Mouse (Mus musculus) lung, embryonic 14.5 days (tissue): ENCODE data around the gene Grip2. TPM values are rescaled to one million over a fixed set of nuclear protein-coding genes. Genes with fewer than 3 reads are reported as not detected.

Experiments used
- ATAC-seq: fragments of 200-750 bp; cut with Nextera tagmentation; 2 replicates; pipeline ENCODE4 v1.8.0; 2017; ENCODE audit warnings: mild to moderate bottlenecking, moderate TSS enrichment, moderate library complexity; ENCODE audit not compliant: insufficient read depth
- DNase-seq: peaks from one replicate; pipeline ENCODE4 v3.0.0-alpha.2; 2015
- H3K27ac ChIP-seq: fragments of 300-500 bp; sonication (generic); 2 replicates; pipeline ENCODE4 v1.5.1; 2014; ENCODE audit warnings: low read depth, mild to moderate bottlenecking, moderate library complexity
- H3K27me3 ChIP-seq: fragments of 300-500 bp; sonication (generic); 2 replicates; pipeline ENCODE4 v1.6.1; 2014; ENCODE audit warnings: low read length, control low read depth; ENCODE audit not compliant: insufficient read depth
- H3K36me3 ChIP-seq: fragments of 300-500 bp; sonication (generic); 2 replicates; pipeline ENCODE4 v1.6.1; 2014; ENCODE audit warnings: control low read depth; ENCODE audit not compliant: insufficient read depth
- H3K4me1 ChIP-seq: fragments of 300-500 bp; sonication (generic); 2 replicates; pipeline ENCODE4 v1.6.1; 2014; ENCODE audit warnings: antibody characterized with exemption, control low read depth; ENCODE audit not compliant: insufficient read depth
- H3K4me2 ChIP-seq: fragments of 300-500 bp; sonication (generic); 2 replicates; pipeline ENCODE4 v1.6.1; 2014; ENCODE audit warnings: mild to moderate bottlenecking
- H3K4me3 ChIP-seq: fragments of 300-500 bp; sonication (generic); 2 replicates; pipeline ENCODE4 v1.5.1; 2014; ENCODE audit warnings: low read depth, low read length
- H3K9ac ChIP-seq: fragments of 300-500 bp; sonication (generic); 2 replicates; pipeline ENCODE4 v1.6.1; 2014
- H3K9me3 ChIP-seq: fragments of 300-500 bp; sonication (generic); 2 replicates; pipeline ENCODE4 v1.6.1; 2016; ENCODE audit warnings: low read depth, low read length, control low read depth
- CTCF ChIP-seq: IDR thresholded peaks from 2 replicates; pipeline ENCODE4 v1.5.1; 2016; ENCODE audit warnings: antibody characterized with exemption, low read depth
- WGBS: fragments of 180-500 bp; shearing (Covaris S2); extraction: QIAGEN DNeasy Blood & Tissue Kit; methylation state at CpG from one replicate; pipeline ENCODE4 v1.1.7; 2014; 5-methylcytosine and 5-hydroxymethylcytosine counted together
- polyA plus RNA-seq: library from polyadenylated mRNA; unstranded; fragments of >200 nt; fragmentation: Nextera tagmentation; extraction: Ambion mirVana; gene quantifications from 2 replicates; pipeline ENCODE4 v1.2.1, GENCODE M21; 2014

The Grip2 gene
- polyA plus RNA-seq, 1 experiment from 2014 or later: 0.14 TPM

GRCm38 (mm10) chr6:91745246-91745645 is 81.8 kb downstream of the Grip2 start:
- H3K9ac ChIP-seq: no peak overlapping the region

GRCm38 (mm10) chr6:91743886-91744285 is 83.2 kb downstream of the Grip2 start:
- H3K4me1 ChIP-seq: no peaks in the 10 kb centered on the region
- H3K9me3 ChIP-seq: no peaks in the 10 kb centered on the region
- H3K27ac ChIP-seq: no peak overlapping the region
- WGBS: 47% methylated on average over 4 of the region's 4 CpGs
- DNase-seq (peak; percentile 9), ATAC-seq (no peak)
- no peaks in the 10 kb centered on the region for H3K27me3 ChIP-seq
- no peak overlapping the region for H3K4me3 ChIP-seq
- H3K9ac ChIP-seq: no peak overlapping the region
- no peak overlapping the region for H3K4me2 ChIP-seq
- TF ChIP-seq CTCF: no peak
- peaks cover 68% of the 10 kb centered on the region for H3K36me3 ChIP-seq

More at GRCm38 (mm10) chr6:91745246-91745645, 81.8 kb downstream of the Grip2 start:
- no peaks in the 10 kb centered on the region for H3K9me3 ChIP-seq
- H3K27me3 ChIP-seq: no peaks in the 10 kb centered on the region
- no peak overlapping the region for H3K27ac ChIP-seq
- ATAC-seq (no peak), DNase-seq (no peak)
- TF ChIP-seq CTCF: no peak
- no peak overlapping the region for H3K4me3 ChIP-seq
- H3K36me3 ChIP-seq: peaks cover 67% of the 10 kb centered on the region
- H3K4me2 ChIP-seq: no peak overlapping the region
- WGBS: 77% methylated on average over 3 of the region's 3 CpGs
- no peaks in the 10 kb centered on the region for H3K4me1 ChIP-seq

- Histone ChIP-seq H3K9me3 (no peaks in the 10 kb centered on the region), H3K4me2 (no peak overlapping the region), H3K4me3 (no peak overlapping the region), H3K27ac (no peak overlapping the region), H3K27me3 (no peaks in the 10 kb centered on the region), H3K9ac (no peak overlapping the region), H3K4me1 (no peaks in the 10 kb centered on the region), H3K36me3 (peaks cover 62% of the 10 kb centered on the region)
- no peak for TF ChIP-seq CTCF
- DNase-seq (no peak), ATAC-seq (no peak)
- 82% methylated on average over 8 of the region's 8 CpGs for WGBS
These were observed 84.1 kb downstream of the Grip2 start for GRCm38 (mm10) chr6:91742995-91743394.

GRCm38 (mm10) chr6:91742466-91742865 is 84.6 kb downstream of the Grip2 start:
- no peak overlapping the region for H3K27ac ChIP-seq
- H3K9ac ChIP-seq: no peak overlapping the region
- 55% methylated on average over 3 of the region's 3 CpGs for WGBS
- H3K36me3 ChIP-seq: peaks cover 63% of the 10 kb centered on the region
- no peaks in the 10 kb centered on the region for H3K27me3 ChIP-seq
- no peak for ATAC-seq
- no peaks in the 10 kb centered on the region for H3K4me1 ChIP-seq
- DNase-seq: no peak
- no peak overlapping the region for H3K4me3 ChIP-seq
- TF ChIP-seq CTCF: no peak
- no peaks in the 10 kb centered on the region for H3K9me3 ChIP-seq
- no peak overlapping the region for H3K4me2 ChIP-seq

DNA sequence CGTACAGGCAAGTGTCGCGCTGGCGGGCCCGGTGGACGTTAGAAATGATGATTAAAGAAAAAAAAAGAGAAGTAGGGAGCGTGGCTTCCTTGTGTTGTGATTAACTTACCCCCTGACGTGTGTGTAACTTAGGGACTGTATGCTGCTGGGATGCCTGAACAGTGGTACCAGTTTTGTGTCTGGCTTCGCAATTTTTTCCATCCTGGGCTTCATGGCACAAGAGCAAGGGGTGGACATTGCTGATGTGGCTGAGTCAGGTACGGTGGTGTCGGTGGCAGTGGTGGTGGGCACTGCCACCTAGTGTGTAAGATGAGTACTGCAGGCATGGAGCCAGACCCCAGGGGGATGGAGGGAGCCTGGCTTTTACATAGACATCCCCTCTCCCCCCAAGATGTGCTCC is 86.0 kb downstream of the Grip2 start:
- H3K4me3 ChIP-seq: no peak overlapping the region
- no peaks in the 10 kb centered on the region for H3K27me3 ChIP-seq
- no peak overlapping the region for H3K4me2 ChIP-seq
- H3K4me1 ChIP-seq: no peaks in the 10 kb centered on the region
- no peak overlapping the region for H3K27ac ChIP-seq
- peak; percentile 82 for DNase-seq
- no peak overlapping the region for H3K9ac ChIP-seq
- peak; percentile 72 for ATAC-seq
- no peaks in the 10 kb centered on the region for H3K9me3 ChIP-seq
- 56% methylated on average over 11 of the region's 11 CpGs for WGBS
- H3K36me3 ChIP-seq: peaks cover 66% of the 10 kb centered on the region
- peak; percentile 99 for TF ChIP-seq CTCF

- H3K36me3 ChIP-seq: peaks cover 66% of the 10 kb centered on the region
- H3K4me1 ChIP-seq: no peaks in the 10 kb centered on the region
- H3K9ac ChIP-seq: no peak overlapping the region
- H3K9me3 ChIP-seq: no peaks in the 10 kb centered on the region
- TF ChIP-seq CTCF: no peak
- DNase-seq (peak; percentile 8), ATAC-seq (no peak)
- no peak overlapping the region for H3K27ac ChIP-seq
- H3K4me2 ChIP-seq: no peak overlapping the region
- no peak overlapping the region for H3K4me3 ChIP-seq
- H3K27me3 ChIP-seq: no peaks in the 10 kb centered on the region
- WGBS: 37% methylated on average over 5 of the region's 5 CpGs
These were observed 89.0 kb downstream of the Grip2 start for GRCm38 (mm10) chr6:91738058-91738457.

GRCm38 (mm10) chr6:91737451-91737850 is 89.6 kb downstream of the Grip2 start:
- Histone ChIP-seq H3K9ac (no peak overlapping the region), H3K4me3 (no peak overlapping the region), H3K9me3 (no peaks in the 10 kb centered on the region), H3K27me3 (no peaks in the 10 kb centered on the region), H3K4me2 (no peak overlapping the region), H3K36me3 (peaks cover 65% of the 10 kb centered on the region), H3K4me1 (no peaks in the 10 kb centered on the region), H3K27ac (no peak overlapping the region)
- ATAC-seq (no peak), DNase-seq (no peak)
- 83% methylated on average over 7 of the region's 7 CpGs for WGBS
- no peak for TF ChIP-seq CTCF

DNA sequence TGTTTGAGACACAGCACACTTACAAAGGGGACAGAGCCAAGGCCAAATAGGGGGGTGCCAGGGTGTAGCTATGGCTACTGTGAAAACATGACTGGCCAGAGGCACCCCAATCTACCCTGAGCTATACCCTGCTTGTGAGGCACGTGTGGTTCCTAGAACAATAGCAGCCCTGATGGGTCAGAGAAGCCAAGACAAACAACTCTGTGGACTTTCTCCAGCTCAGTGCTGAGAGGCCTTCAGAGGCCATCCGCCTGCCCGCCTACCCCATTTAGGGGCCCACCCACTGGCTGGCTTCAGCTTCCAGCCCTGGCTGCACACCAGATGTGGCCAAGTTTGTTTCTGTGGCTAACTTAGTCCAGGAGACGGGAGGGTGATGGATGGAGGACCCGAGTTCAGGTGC is 90.6 kb downstream of the Grip2 start:
- no peaks in the 10 kb centered on the region for H3K4me1 ChIP-seq
- H3K27ac ChIP-seq: 0 out of 2 replicates have a peak overlapping the region, but pooled peaks have one; percentile 5
- H3K36me3 ChIP-seq: peaks cover 58% of the 10 kb centered on the region
- peak; percentile 50 for ATAC-seq
- whole genome bisulfite sequencing: 31% methylated on average over 5 of the region's 5 CpGs
- H3K4me2 ChIP-seq: no peak overlapping the region
- H3K9ac ChIP-seq: no peak overlapping the region
- H3K9me3 ChIP-seq: no peaks in the 10 kb centered on the region
- no peak overlapping the region for H3K4me3 ChIP-seq
- no peaks in the 10 kb centered on the region for H3K27me3 ChIP-seq
- DNase-seq: peak; percentile 56
- no peak for TF ChIP-seq CTCF
